Mouse (Mus musculus) stomach, postnatal 0 days (tissue): ENCODE measurements around the gene Erbin.

ENCODE experiments used
- CTCF ChIP-seq: IDR thresholded peaks from 2 replicates; pipeline ENCODE4 v1.5.1; 2016; ENCODE audit warnings: antibody characterized with exemption, low read depth, mild to moderate bottlenecking, moderate library complexity
- EP300 ChIP-seq: optimal IDR thresholded peaks from 2 replicates; pipeline ENCODE3; 2016; ENCODE audit warnings: antibody characterized with exemption

DNA sequence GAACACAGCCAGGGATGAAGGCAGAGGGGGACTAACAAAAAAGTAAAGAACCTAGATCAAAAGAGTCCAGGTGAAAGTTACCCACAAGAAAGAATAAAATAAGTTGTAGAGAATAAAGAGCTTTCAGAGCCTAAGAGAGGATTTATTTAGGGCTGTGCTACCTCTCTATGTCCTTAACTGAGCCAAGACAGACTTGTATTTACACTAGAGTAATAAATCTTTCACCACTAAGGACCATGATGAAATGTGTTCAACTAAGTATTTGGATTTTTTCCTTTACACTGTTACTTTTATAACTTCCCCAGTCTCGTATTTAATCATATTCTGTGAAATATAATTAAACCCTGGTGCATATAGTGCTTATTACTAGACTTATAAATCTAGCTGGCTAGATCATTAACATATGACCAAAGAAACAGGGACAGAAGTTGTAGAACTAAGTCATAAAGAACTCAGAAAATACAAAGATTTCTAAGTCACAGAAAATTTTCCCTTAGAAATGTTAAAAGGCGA is 90.6 kb downstream of the Erbin start:
- TF ChIP-seq EP300 (no peak), CTCF (no peak)
